Mouse (Mus musculus) layer of hippocampus, postnatal 25 days (tissue): Measurements from ENCODE around the gene Rusc2. TPM values are rescaled to one million over a fixed set of nuclear protein-coding genes. Genes with fewer than 3 reads are reported as not detected.

Experiments
- DNase-seq, 2 experiments: peaks; one replicate each; pipeline ENCODE4 v3.0.0; 2022; ENCODE audit warnings: mixed read lengths in 2 of 2, low spot score in 1 of 2; ENCODE audit errors: extremely low spot score in 1 of 2
- total RNA-seq, 2 experiments: library from RNA; stranded (reverse); gene quantifications; 2 replicates each; pipeline ENCODE4 v1.2.3; 2021

The Rusc2 gene
- total RNA-seq, 2 experiments from 2014 or later, result 122 to 123 TPM

DNA sequence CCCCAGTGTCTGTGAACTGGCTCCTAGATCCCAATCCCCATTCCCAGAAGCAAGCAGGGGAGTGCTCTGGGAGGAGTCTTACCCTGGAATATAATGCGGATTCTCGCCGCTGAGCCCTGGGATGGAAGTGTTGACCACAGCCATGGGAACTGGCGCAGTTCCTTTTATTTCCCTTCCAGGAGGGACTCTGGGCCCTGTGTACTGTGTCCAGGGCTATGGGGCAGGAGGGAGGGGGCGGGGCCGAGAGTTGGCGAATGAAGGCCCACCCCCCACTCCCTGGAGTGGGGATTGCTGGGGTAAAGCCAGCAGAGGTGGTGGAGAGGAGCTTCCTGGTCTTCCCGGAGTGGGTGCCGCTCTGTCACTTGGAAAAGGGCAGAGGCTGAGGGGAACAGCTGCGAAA is 47.2 kb downstream of the Rusc2 start, which contains the start of gene Fam166b:
Fam166b (minus strand) TSS at position 189 of the 400 bp plus-strand sequence.
- DNase-seq, result no peak

GRCm38 (mm10) chr4:43431690-43432089 is 49.9 kb downstream of the Rusc2 start:
- peak; percentile 56 to 89 for DNase-seq

GRCm38 (mm10) chr4:43432832-43433231 is 51.1 kb downstream of the Rusc2 start:
- no peak for DNase-seq

- no peak for DNase-seq
These were observed 59.9 kb downstream of the Rusc2 start, which contains the start of gene Tesk1 for GRCm38 (mm10) chr4:43441639-43442038. Tesk1 (plus strand) TSS chr4:43441939.

GRCm38 (mm10) chr4:43442044-43442443 is 60.3 kb downstream of the Rusc2 start:
- DNase-seq, result peak; percentile 98

DNA sequence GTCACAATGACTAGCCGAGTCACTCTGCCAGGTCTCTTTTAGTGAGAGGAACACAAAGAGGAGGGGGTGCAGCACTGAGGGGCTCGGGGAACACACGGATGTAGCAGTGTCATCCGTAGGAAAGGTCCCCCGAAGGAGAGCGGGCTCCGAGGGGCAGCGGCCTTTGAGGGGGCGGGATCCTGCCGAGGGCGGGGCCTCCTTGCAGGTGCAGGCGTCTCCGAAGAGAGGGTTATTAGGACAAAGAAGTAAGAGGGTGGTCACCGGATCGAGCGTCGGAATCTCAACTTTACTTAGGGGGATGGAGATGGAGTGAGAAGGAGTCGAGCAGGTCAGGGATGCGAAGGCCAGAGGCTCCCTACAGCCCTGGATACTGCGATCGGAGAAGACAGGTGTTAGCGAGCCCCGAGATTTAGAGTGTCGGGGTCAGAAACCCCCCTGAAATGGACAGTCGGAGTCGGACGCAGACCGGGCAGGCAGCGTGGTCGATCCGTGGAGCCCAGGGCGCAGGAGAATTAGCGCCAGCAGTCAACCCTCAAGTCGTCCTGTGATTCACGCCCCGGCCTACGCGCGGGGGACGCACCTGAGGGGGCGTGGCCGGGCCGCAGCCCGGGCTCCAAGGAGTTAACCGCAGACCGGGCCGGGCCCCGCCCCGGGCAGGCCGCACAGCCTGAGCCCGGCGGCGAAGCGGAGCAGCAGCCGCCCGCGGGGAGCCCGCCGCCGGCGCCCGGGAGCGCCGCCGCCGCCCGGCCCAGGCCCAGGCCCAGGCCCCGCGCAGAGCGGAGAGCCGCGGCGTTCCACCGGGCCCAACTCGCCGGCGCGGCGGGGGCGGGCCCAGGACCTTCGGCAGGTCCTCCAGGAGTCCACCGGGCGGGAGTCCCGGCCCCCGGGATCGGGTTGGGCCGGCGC is 60.9 kb downstream of the Rusc2 start:
- peak; percentile 46 to 62 for DNase-seq

DNA sequence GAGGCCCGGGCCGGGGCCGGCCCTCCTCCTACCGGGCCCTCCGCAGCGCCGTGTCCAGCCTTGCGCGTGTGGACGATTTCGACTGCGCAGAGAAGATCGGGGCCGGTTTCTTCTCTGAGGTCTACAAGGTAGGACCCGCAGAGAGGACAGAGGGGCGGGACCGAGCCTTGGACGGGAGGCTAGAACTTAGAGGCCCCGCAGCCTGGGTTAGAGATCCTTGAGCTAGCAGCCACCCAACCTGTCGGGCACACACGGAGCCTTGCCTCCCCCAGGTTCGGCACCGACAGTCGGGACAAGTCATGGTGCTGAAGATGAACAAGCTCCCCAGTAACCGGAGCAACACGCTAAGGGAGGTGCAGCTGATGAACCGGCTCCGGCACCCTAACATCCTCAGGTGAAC is 61.7 kb downstream of the Rusc2 start:
- no peak for DNase-seq

- DNase-seq, result no peak
These were observed 65.5 kb downstream of the Rusc2 start for GRCm38 (mm10) chr4:43447251-43447650.

DNA sequence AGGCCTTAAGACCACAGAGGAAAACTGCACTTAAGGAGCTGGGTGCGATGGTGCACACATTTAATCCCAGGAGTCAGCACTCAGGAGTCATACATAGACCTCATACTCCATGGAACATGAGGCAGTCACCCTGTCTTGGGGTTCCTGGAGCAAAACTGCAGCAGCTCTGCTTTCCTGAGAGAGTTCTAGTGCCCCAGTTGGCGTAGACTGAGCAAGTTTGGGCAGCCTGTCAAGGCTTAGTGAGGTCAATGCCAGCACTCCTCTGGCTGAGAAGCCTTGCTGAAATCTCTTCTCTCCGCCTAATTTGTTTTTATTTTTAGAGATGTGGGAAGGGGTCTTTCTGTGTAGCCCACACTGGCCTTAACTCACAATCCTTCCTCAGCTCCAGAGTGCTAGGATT is 66.8 kb downstream of the Rusc2 start:
- DNase-seq, result no peak

DNA sequence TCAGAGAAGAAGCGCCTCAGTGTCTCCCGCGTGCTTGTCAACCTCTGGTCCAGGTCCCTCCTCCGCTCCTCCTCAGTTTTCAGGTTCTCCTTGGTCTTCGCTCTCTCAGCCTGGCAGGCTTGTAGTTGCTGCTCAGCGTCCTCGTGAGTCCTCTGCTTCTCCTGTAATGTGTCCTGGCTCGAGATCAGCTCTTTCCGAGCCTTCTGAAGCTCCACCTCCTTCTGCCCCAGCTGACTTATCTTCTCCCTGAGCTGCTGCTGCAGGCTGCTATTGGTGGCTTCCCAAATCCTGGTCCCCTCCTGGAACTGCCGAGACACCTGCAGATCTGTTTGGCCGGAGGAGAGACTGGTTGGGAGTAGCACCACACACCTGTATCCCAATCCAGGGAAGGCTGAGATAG is 70.5 kb downstream of the Rusc2 start:
- no peak for DNase-seq

DNA sequence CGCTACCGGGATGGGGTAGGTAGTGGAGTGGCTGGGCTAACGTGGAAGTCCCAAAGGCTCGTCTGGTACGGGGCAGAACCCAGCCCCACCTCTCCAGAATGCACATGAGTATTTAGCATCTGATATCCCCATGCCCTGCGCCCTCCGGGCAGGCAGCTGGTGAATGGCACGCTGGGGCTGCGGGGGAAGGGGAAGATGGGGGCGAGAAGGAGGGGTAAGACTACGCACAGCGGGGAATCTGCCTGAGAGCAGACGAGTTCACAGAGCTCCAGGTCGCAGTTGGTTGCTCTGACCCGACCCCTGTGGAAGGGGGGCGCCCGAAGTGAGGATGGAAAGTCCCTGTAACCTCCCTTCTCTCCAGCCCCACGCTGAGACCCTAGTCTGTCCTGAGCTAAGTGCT is 71.6 kb downstream of the Rusc2 start:
- DNase-seq, result no peak

DNA sequence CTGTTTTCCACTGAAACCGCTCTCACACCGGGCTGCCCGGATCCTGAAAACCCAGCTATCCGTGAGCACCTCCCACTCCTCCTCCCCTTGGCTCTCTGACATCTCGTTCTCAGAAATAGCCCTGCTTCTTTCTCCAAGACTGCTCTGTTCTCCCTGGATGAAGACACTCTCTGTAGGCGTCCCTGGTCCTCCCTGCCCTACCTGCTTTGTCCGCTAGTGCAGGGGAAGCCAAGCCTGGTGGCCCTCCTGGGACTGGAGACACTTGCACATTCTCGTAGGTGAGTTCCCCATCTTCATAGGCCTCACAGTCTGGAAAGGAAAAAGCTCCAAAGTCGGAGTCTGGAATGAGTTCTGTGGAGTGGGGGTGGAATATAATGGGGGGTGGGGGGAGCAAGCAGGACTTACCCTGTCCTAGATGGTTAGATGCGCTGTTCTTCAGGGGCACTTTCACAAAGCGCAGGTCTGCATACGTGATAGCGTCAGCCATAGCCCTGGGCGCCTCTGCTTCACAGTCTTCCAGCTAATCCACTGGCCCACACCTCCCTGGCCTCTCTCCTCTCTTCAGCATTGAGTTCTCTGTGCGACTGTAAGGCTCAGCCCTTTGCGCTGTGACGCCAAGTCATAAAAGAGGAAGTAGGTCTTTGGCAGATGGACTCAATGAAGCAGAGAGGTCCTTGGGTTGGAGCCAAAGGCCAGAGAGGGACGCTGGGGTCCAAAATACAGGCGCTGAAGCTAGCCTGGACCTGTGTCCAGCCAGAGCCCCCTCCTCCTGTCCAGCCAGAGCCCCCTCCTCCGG is 72.5 kb downstream of the Rusc2 start, which contains the start of gene Cd72:
Cd72 (minus strand) TSS at position 588 of the 796 bp plus-strand sequence.
- no peak for DNase-seq

- no peak for DNase-seq
These were observed 74.7 kb downstream of the Rusc2 start for GRCm38 (mm10) chr4:43456470-43456869.

DNA sequence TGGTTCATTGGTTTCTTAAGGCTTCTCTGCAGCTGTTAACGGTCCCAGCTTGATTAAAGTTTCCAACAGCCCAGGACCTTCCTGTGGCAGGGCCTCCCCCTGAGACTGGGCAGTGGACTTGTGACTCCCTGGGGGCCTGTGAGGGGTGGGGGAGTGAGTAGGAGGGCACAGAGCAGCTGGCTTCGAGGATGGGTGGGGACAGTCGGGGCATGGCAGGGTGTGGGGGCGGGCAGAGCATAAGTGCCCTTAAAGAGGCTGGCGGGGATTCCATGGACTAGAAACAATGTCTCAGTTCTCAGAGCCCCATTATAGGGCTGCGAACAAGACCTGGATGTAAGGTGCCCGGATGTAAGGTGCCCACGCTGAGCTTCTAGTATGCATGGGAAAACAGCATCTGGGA is 75.3 kb downstream of the Rusc2 start:
- DNase-seq, result no peak

DNA sequence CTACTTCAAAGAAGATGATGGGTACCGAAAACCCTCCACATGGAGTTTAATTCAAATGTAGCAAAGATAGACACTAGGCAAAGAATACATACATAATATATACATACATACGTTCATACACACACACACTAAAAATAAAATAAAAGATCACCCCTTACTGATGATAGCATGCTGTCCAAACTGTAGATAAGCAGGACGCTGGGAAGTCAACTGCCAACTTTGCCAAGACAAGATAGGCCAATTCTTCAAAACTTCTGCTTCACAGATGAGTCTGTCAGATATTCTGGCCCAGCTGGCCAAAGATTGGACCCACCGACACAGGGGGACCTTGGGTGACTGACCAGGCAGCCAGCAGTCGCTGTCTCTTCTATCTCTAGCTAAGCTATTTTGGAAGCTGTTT is 81.3 kb downstream of the Rusc2 start:
- DNase-seq, result no peak

GRCm38 (mm10) chr4:43465935-43466334 is 84.2 kb downstream of the Rusc2 start:
- DNase-seq, result no peak

DNA sequence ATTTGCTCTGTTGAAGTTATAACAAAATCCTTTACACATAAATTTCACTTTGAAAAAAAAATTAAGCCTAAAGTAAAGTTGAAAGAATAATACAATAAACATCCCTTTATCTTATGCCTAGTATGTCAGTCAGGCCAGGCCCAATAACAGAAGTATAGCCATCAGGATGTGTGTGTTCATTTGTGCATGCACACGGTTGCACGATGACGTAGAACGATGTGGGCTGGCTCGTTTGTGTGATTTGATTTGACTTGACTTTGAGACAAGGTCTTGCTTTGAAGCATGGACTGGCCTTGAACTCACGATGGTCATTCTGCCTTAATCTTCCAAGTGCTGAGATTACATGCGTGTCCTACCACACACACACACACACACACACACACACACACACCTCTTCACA is 85.1 kb downstream of the Rusc2 start:
- DNase-seq, result no peak

DNA sequence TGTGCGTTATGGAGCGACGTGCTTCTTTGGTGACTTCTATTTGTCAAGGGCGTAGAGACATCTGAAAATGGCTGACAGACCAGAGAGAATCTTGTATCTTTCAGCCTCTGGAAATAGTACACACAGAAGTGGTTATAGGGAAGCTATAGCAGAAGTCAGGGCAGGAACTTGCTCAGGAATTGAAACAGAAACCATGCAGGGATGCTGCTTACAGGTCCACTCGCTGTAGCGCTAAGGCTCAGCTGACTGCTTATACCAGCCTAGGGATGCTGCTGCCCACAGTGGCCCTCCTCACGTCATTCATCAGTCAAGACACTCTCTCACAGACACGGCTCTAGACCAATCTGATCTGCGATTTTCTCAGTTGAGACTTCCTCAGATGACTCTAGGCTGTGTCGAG is 88.5 kb downstream of the Rusc2 start:
- no peak for DNase-seq

DNA sequence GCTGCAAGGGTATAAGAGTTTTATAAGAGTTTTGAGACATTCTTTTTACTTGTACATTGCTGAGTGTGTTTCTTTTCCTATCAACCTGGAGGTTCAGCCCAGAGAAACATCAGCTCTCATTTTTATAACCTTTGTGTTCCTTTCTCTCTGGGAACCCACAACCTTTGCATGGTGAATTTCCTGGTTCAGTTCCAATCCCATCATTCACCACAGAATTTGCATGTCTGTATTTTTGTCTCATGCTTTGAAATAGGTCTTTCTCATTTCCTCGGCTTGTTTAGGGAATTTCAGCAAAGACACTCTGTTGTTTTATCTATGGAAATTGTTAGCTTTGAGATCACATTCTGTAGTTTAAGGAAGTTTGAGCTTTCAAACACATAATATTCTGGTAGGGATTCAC is 91.9 kb downstream of the Rusc2 start:
- DNase-seq, result no peak

DNA sequence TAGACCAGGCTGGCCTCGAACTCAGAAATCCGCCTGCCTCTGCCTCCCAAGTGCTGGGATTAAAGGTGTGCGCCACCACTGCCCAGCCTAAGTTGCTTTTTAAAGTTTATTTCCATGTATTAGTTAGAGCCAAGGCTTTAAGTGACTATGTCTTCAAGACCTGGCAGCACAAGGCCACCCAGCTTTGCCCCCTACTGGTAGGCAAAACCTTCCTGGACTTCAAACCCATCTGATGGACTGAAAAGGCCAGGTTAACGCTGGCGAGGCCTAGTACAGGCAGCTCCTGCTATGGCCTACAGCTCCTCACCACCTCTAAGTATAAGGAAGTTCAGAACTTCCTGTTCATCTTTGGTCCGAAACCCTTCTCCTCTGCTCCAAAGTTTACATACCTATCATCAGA is 94.8 kb downstream of the Rusc2 start:
- DNase-seq, result no peak
